Mouse (Mus musculus): ENCODE results near the gene Fgf12.

Fgf12 gene

GRCm38 (mm10) chr16:28323576-28323975, 429.3 kb downstream of the Fgf12 start:
- no peak for DNase-seq (ENCODE audit: low read depth)

GRCm38 (mm10) chr16:28311618-28312017, 441.2 kb downstream of the Fgf12 start:
- DNase-seq (ENCODE audit: low read depth), result no peak

GRCm38 (mm10) chr16:28303889-28304288, 449.0 kb downstream of the Fgf12 start:
- no peak for DNase-seq (ENCODE audit: low read depth)

GRCm38 (mm10) chr16:28289689-28290330, 463.1 kb downstream of the Fgf12 start:
- no peak for DNase-seq (ENCODE audit: low read depth)

- no peak for DNase-seq (ENCODE audit: low read depth)
These were observed 495.0 kb downstream of the Fgf12 start for GRCm38 (mm10) chr16:28257904-28258303.

GRCm38 (mm10) chr16:28254303-28254702, 498.6 kb downstream of the Fgf12 start:
- no peak for DNase-seq (ENCODE audit: low read depth)

GRCm38 (mm10) chr16:28251930-28252329, 500.9 kb downstream of the Fgf12 start:
- no peak for DNase-seq (ENCODE audit: low read depth)

- no peak for DNase-seq (ENCODE audit: low read depth)
These were observed 509.8 kb downstream of the Fgf12 start for GRCm38 (mm10) chr16:28242867-28243649.

GRCm38 (mm10) chr16:28239382-28239781, 513.5 kb downstream of the Fgf12 start:
- DNase-seq (ENCODE audit: low read depth), result no peak

GRCm38 (mm10) chr16:28238019-28238868, 514.6 kb downstream of the Fgf12 start:
- no peak for DNase-seq (ENCODE audit: low read depth)

- DNase-seq (ENCODE audit: low read depth), result no peak
These were observed 536.9 kb downstream of the Fgf12 start for GRCm38 (mm10) chr16:28215930-28216329.

GRCm38 (mm10) chr16:28212411-28212810, 540.5 kb downstream of the Fgf12 start:
- no peak for DNase-seq (ENCODE audit: low read depth)

GRCm38 (mm10) chr16:28156443-28156842, 596.4 kb downstream of the Fgf12 start:
- no peak for DNase-seq (ENCODE audit: low read depth)

GRCm38 (mm10) chr16:28140972-28141371, 611.9 kb downstream of the Fgf12 start:
- DNase-seq (ENCODE audit: low read depth), result no peak

GRCm38 (mm10) chr16:28127006-28127405, 625.9 kb downstream of the Fgf12 start:
- DNase-seq (ENCODE audit: low read depth), result no peak
